Mouse (Mus musculus): Measurements from ENCODE around the gene Nadk2.

The Nadk2 gene

GRCm38 (mm10) chr15:9087895-9088682 is 17.0 kb downstream of the Nadk2 start:
- DNase-seq (ENCODE audit: low read depth, low spot score): peak; percentile 30

- no peak for DNase-seq (ENCODE audit: low read depth, low spot score)
These were observed 17.6 kb downstream of the Nadk2 start for GRCm38 (mm10) chr15:9088683-9089072.

GRCm38 (mm10) chr15:9089136-9089720 is 18.2 kb downstream of the Nadk2 start:
- no peak for DNase-seq (ENCODE audit: low read depth, low spot score)

DNA sequence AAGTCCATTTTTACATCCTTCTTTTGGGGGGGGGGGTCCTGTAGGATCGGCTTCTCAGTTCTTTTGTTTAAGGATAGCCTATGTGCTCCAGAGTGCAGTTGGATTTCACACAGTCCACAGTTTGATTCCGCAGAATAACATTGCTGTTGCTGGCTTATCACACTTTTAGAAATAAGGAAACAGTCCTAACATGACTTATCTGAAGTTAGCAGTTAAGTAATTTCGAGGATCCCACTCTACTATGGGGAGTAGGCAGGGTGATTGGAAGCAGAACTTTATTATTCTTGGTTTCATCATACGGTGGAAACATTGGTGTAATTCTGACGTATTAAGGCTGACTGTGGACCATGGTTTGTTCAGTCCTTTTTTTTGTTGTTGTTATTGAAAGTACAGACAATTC is 19.6 kb downstream of the Nadk2 start:
- no peak for DNase-seq (ENCODE audit: low read depth, low spot score)

- DNase-seq (ENCODE audit: low read depth, low spot score): peak; percentile 77
These were observed 22.7 kb downstream of the Nadk2 start for GRCm38 (mm10) chr15:9093598-9094365.

- peak; percentile 93 for DNase-seq (ENCODE audit: low read depth, low spot score)
These were observed 23.3 kb downstream of the Nadk2 start for GRCm38 (mm10) chr15:9094366-9094750.

DNA sequence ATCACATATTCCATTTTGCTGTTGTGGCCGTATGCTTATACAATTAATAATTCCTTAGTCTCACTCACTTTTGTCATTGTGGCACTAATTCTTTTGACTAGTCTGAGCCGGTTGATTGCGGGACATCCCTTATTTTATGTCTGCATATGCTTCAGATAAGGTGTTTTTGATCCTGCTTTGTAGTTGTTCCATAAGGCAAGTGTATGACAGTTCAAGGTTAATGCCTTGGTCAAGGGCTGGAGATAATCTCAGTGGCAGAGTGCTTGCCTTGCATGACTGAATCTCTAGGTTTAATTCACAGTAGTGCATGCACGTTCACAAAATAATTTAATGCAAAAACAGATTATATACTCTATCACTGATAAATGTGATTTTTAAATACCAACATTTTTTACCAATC is 25.8 kb downstream of the Nadk2 start:
- DNase-seq (ENCODE audit: low read depth, low spot score): no peak

DNA sequence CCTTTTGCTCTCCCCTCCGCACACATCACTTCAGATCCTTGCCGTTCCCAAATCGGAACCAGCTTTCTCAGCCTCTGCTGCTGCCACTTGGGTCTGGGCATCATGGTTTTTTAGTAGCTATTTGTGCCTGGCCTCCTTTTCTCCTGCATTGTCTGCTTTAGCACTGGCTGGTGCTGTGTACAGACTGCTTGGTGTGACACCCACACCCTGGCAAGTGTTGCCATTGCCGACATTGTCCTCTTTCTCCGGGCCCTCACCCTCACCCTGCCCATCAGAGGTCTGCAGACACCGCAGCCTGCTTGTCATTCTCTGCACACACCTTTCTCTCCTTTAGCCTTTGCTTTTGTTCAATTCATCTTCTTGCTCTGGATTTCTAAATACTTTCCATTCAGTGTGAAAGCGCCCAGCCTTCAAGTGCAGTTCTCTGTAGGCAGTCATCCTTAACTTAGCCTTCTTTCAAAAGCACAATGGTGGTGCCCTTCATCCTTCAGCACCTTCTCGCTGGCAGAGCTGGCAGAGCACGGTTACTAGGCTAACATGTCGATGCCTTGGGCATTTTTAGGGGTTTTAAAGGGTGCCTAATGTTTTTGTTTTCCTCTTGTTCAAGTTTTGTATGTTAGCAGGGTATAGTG is 29.5 kb downstream of the Nadk2 start:
- no peak for DNase-seq (ENCODE audit: low read depth, low spot score)

DNA sequence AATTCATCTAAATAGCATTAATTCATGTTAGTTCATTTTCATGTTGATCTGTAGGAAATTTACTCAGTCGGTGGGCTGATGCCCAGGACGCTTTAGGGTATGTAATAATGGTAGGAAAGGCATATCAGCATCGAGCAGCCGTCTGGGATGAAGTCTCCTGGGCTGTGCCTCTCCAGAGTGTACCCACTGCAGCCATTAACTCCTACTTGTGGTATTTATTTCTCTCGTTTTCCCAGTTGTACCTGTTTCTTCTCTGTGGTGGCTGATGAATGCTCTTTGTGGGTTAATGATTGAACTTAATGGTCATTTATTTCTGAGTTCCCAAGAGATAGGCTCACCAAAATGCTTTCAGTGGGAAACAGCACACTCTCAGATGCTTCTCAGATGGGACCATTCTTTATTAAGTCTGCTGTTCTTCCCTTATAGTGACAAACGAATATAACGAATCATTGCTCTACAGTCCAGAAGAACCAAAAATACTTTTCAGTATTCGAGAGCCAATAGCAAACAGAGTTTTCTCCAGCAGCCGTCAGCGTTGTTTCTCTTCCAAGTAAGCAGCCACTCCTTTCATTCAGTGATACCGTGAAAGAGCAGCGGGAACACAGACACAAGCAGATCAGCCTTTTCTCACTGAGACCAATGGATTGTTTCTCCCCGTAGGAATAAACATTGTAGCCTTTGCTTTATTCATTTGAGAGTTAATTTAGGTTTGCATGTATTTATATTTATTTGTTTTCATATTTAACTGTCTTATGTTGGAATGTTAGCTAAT is 35.4 kb downstream of the Nadk2 start:
- DNase-seq (ENCODE audit: low read depth, low spot score): no peak

DNA sequence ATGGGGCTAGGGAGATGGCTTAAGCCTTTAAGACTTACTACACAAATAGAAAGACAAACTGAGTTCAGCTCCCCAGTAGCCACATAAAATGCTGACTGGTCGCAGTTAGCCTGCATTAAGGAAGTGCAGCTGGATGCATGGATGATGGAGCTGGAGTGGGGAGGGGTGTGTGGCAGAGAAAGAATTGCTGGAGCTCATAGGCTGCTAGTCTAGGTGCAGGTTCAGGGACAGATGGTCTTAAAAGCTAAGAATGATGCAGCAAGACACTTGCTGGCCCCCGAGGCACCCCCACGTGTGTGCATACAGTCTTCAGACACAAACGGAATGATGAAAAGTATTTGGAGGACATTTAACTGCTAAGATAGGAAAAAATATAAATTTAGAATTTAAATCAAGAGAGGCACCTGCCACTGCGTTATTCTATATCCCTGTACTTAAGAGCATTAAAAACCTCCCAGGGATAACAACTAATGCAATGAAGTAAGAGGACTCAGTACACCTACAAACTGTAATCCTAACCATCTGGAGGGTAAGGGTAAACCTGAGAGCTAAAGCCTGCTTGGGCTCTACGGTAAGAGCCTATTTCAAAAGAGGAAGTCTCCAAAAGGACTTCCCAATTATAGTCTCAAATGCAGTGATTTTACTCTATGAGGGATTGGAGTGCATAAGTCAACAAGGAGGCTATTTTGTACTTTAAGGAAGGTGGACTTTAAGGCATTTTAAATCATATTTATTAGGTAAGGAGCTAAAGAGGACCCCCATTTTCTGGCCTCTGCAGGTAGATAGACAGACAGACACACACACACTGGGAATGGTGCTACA is 39.7 kb downstream of the Nadk2 start:
- no peak for DNase-seq (ENCODE audit: low read depth, low spot score)

- DNase-seq (ENCODE audit: low read depth, low spot score): no peak
These were observed 40.6 kb downstream of the Nadk2 start for GRCm38 (mm10) chr15:9111648-9112047.

DNA sequence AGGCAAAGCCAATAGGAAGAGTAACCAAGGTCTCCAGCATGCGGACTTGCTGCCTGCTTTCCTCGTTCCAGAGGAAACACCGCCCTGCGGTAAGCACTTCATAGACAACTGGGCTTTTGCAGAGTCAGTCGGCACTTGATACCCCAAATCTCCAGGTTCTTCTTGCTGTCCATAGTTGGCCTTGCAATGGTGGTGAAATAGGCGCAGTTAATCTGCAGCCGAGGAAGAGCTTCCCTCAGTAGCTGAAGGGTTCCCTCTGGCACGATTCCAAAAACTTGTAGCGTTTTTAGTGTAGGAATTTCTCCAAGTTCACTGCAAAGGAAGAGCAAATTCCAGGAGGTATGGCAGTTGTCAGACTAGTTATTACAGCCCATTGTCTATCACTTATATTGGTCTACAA is 42.5 kb downstream of the Nadk2 start:
- DNase-seq (ENCODE audit: low read depth, low spot score): no peak

DNA sequence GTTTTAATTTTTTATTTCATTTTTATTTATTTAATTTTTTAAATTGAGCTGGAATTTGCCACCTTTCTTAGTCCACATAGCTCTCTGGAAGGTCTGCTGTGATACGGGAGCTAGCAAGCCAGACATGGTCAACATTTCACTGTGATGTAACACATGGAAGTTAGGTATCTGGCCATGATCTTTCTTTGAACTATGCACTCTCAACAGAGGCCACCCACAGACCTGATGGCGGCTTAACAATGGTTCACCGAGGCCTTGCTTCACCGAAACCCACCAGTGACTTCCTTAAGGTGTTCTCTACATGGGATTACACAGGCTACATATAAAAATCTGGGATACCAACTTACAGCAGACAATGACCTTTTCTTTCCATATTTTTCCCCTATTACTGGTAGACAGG is 43.1 kb downstream of the Nadk2 start:
- DNase-seq (ENCODE audit: low read depth, low spot score): no peak

DNA sequence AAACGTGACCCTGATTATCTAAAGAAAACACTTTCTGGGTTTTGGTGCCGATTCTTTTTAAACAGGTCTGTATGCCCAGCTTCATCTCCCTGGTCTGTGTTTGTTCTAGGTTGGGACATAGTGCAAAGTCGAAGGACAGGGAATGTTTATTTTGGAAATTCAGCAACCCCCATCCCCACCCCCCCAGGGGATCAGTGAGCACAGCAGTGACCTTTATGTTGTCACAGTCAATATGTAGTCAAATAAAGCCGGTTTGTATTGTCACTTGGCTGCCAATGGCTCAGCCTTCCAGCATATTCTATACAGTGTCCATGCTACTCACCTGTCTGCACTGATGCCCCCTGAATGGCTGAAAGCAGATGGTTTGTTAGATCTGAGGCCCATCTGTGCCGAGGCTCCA is 43.5 kb downstream of the Nadk2 start:
- DNase-seq (ENCODE audit: low read depth, low spot score): no peak

DNA sequence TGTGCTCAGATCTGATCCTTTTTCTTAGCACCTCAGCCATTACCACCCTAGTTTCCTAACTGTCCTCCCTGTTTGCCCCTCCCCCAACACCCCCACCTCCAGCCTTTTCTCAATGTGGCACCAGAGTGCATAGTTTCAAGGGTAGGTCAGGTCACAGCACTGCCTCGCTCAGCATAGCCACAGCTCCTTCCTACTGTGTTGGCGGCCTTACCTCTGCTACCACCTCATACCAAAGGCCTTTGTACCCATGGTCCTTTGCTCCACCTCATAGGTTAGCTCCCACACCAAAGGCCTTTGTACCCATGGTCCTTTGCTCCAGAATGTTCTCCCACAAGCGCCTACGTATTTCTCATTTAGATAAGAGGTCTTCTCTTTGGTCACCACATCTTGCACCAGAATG is 47.8 kb downstream of the Nadk2 start:
- DNase-seq (ENCODE audit: low read depth, low spot score): no peak

DNA sequence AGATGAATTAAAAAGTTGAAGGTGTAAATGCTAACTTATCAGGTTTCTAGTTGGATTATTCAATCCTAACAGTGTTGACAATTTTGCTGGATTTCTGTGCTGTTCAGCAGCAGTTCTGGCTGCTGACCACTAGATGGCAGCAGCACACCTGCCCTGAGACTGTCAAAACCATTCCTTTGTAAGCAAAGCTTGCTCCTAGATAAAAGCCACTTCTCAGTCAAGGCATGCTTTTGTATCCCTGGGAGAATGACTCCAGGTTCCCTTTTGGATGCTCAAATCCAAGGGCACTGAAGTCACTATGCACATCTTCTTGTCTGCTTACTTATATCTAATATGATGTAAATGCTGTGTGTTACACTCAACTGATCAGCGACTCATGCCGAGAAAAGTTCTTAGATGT is 49.0 kb downstream of the Nadk2 start:
- peak; percentile 66 for DNase-seq (ENCODE audit: low read depth, low spot score)

DNA sequence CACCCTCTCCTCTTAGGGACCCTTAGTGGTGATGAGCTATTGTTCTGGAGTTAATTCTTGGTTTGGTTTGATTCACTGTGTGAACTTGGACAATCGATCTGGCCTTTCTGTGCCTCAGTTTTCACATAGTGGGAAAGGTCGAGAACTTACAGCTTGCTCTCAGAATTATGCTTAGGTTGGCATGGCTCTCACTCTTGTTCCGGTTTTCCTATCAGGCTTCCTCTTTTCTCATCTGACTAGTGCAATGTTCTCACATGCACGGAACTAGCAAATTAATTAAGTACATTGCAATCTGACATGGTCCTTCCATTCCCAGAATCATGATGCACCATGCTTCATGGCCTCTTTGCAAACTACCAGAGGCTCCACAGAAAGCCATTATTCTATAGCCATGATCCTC is 51.9 kb downstream of the Nadk2 start:
- no peak for DNase-seq (ENCODE audit: low read depth, low spot score)

DNA sequence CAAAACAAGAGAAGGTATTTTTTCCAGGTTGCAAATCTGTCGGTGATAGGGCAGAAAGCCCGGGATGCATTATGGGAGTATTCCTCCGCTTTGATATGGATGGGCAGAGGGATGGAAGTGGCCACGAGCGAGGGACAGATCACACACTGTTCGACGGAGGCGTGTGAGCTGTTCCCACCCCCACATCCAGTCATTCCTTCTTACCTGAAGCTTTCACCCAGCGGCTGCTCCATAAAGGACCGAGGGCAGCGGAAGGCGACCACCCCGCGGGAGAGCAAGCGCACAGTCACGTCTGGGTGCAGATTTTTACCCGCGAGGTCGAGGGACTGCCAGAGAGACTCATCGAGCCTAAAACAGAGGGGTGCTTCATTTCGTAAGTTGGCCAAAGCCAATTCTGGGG is 53.8 kb downstream of the Nadk2 start:
- no peak for DNase-seq (ENCODE audit: low read depth, low spot score)

- DNase-seq (ENCODE audit: low read depth, low spot score): no peak
These were observed 56.2 kb downstream of the Nadk2 start for GRCm38 (mm10) chr15:9127051-9127791.
